Mouse (Mus musculus): ENCODE results near the gene S100a6. TPM values are rescaled to one million over a fixed set of nuclear protein-coding genes. Genes with fewer than 3 reads are reported as not detected.

The S100a6 gene
- total and polyA plus RNA-seq, 3 experiments, result 29.3 to 101 (median 43.4) TPM

DNA sequence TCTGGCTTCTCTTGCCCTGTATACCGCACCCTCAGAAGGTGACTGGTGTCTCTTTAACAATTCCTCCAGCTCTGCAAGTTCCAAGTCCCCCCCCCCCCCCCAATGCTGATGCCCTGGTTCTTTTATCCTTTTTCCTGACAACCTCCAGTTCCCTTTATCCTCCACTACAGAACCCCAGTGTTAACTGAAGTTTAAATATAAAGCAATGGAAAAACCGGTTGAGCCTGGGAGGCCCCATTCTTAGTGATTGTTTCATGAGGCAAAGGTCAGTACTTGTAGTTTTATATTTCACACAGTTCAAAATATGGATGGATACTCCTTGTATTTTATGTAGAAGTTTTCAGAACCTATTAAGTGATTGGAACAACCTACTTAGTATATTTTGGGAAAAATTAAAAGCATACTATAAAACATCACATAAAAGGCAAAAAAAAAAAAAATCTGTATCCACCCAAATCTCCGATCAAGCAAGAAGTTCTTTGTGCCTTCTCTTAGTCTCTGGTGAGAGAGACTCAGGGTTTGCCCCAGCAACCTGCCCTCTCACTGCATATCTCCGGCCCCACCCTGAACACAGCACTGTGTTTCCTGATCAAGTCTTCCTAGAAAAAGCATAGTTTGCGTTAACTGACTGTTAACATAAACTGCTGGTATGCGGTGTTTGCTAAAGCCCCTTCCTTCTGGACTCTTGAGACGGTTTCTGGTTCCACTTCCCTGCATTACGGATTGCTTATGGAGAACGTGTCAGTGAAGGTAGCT lies 13.8 kb downstream of the S100a6 start:
- DNase-seq, result no peak

DNA sequence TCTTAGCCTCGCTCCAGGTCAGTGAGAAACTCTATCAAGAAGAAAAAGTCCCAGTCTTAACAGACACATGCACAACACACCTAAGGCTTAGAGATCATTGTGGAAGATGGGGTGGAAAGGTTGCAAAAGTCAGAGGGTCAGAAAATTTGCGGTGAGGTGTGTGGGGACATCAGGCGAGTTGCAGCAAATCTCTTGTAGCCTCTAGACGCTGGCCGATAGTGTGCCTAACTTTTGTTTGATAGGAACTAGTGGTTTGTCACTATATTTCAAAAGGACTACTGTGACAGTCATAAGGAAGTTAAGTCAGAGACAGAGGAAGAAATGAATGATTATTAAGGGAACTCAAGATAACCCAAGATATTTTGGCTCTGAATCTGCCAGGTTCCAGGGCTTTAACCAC lies 14.7 kb downstream of the S100a6 start:
- DNase-seq, result no peak

DNA sequence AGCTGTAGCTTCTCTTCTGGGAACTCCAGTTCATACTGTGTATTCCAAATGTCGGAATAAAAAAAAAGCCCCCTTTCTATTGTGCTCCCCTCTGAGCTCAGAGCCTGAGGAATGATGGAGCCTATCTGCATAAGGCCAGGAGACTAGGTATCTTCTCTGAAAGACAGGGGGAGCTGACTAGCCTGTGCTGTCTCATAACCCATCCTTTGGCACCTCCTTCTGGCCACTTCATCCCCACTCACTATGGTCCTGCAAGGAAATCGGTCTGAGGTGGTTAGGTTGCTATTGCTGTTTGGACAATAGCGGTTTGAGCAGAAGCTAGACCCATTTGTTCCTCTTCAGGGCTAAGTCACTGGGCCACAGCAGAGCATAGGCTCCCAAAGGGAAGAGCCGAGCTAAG lies 15.1 kb downstream of the S100a6 start:
- DNase-seq, result no peak

DNA sequence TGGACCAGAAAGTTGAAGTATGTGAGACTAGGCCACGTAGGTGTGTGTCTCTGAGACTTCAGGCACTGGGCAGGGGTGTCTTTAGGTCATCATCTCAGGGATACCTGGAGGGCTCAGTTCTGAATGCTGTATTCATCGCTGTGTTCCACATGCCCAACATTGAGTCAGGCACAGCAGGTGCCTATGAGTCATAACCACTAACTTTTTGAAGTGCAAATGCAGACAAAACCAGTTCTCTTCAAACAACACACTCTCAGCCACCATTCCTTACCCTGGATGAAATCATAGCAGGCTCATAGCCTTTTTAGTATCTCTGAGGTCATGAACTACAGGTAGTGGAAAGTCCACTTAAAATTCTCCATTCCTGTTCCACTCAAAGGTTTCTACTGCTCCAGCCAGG lies 16.6 kb downstream of the S100a6 start:
- DNase-seq, result no peak

DNA sequence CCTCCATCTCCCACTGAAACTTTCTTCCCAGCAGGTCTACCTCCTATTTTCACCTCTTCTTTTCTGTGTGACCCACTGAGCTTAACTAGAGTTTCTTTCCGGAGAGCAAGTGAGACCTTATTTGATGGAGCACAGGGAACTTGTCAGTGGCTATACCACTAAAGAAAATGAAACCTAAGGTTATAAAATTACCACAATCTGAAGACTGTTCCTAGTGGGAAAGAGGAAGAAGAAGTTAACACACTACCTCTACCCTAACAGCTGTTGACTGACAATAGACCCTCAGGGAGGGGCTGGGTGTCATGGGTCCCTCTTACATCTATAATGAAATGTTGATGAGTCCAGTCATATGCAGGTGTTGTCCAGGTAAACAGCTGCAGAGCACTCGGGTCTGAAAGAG lies 19.3 kb downstream of the S100a6 start:
- DNase-seq, result no peak

DNA sequence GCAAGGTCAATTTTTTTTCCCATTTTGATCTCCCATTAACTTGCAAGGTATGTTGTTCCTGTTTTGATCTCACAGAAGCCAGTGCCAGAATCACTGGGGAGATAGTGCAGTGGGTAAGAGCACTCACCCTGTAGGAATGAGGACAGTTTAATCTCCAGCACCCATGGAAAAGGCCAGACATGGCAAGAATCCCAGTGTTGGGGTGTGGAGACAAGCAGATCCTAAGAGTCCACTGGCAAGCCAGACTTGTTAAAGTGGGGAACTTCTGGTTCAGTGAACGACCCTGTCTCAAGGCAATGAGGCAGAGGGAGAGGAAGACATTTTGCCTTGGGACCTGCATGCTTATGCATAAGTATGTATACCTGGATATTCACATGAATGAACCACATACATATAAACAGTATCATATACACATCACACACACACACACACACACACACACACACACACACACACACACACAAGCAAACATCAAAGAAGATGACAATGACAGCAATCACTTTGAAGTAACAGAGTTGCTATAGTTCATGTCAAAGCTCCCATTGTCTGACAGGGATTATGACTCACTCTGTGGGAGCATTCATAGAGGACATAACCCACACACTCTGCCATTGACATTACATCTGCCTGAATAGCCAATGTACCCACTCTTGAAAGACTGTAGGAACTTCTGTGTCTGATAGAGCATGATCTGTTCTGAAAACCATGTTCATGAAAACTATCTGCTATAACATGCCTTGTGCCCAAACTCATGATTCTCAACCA lies 26.0 kb downstream of the S100a6 start:
- DNase-seq, result no peak

DNA sequence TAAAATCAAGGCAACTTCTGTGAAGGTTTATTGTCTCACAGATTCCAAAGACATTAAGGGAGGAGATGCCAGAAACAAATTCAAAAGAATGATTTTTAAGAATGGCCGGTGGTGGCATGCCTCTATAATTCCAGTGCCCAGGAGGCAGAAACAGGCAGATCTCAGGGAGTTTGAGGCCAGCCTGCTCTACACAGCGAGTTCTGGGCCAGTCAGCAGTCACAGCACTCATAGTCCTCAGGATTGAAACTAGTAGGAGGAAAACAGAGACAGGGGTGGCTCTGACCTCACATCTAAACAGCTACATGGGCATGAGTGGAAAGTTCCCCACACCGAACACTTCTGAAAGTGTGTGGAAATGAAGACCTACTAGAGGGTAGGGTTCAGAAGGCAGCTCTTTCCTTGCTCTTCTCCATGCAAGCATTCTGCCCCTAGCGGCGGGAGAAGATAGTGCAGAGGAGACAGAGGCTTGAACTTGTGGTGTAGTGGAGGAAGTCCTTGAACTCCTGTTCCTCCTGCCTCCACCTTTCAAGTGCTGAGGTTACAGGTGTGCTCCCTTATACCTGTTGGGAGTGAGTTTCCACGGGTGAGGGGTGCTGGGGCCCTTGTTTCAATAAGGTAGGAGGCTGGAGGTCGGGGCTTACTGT lies 27.0 kb downstream of the S100a6 start:
- DNase-seq, result peak; percentile 11

DNA sequence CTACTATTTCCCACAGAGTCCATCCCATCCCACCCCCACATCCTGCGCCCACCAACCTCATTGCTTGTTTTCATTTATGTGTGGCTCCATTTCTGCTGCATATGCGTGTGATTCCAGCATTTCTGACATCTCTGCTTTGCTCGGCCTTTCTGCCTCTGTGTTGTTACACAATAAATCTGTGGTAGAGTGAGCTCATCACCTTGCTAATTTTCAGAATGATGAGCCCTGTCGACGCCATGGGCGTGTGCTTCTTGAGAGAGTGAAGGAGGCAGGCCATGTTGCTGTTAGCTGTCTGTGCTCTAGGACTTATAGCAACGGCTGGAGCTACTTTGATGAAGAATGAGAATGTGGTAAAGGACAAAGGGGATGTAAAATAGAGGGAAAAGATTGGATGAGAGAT lies 28.3 kb downstream of the S100a6 start:
- DNase-seq, result no peak

DNA sequence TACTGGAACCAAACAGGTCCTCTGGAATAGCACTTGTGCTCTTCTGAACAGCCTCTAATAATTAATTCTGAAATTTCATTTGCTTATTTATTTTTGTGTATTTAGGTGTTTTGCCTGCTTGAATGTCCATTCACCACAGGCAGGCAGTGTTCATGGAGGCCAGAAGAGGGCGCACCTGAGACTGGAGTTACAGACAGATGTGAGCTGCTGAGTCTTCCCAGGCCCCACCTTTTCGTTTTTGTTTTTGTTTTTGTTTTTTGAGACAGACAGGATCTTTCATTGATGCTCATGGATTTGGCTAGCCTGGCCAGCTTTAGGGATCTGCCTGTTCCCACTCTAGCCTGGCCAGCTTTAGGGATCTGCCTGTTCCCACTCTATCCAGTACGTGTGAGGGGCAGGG lies 31.5 kb downstream of the S100a6 start:
- peak; percentile 52 for DNase-seq

DNA sequence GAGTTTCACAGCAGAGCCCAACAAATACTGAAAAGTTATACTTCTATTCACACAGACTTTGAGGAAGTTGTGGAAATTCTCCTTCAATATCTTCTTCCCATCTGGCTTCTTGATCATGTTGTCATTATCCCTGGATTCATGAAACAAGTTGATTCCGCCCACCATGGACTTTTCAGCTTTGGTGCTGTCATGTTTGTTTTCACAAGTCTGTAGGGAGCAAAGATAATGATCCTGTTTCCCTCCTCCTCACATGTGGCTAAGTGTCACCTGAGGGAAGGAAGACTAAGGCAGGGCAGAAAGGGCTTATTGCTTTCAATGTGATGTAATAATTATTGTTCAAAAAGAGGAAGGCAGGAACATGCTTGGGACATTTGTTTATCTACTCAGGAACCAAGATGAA lies 34.6 kb downstream of the S100a6 start:
- no peak for DNase-seq

DNA sequence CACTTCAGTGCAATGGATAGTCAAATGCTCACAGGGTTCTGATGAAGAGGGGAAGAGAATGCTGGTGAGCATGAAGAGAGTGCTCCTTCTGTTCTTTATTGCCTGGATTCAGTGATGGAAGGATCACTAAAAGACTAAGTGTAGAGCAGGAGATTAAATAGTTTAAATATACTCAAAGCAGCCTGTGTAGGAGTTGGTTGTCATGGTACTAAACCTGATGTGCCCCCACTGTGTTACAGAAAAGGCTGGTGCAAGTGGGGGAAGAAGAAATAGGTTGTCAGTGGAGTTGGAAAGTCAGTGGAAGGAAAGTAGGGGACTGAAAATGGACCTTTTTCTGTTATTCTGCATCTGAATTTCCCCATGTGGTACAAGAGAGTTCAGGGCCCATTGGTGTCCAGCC lies 36.3 kb downstream of the S100a6 start:
- no peak for DNase-seq

DNA sequence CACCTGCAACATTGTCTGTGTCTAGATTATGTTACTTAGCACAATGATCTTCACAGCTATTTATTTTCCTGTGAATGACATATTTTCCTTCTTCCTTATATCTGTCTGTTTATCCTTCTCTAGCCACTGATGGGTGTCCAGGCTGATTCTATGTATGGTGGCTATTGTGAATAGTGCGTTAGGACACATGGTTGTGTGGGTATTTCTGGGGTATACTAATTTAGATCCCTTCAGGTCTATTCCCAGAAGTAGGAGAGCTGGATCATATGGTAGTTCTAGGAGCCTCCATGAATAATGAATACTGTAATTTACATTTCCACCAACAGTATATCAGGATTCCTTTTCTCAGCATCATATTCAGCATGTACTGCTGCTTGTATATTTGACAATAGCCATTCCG lies 37.1 kb downstream of the S100a6 start:
- DNase-seq, result no peak

DNA sequence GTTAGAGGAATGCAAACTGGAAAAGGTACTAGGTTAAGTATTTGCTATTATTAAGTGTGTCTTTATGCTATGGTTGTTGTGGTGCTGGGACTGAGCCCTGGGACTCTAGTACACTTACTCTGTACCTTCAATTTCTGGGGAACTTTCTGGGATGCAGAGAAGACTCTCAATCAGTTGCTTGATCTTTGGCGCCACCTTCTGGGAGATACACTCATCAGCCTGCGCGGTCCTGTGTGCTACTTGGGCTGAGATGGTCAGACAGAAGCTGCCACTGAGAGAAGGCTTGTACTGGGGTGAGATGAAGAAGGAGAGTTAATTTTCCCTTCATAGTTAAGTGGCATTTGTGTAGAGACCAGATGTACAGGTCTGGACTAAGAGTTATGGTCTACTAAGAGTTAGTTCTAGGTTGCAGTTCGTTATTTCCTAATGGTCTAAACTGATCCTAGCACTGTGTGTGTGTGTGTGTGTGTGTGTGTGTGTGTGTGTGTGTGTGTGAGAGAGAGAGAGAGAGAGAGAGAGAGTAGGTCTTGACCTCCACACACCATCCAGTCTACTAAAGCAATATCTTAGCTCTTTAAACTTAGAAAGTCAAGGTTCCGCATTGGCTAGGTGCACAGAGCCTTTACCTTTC lies 40.3 kb downstream of the S100a6 start:
- peak; percentile 58 for DNase-seq

DNA sequence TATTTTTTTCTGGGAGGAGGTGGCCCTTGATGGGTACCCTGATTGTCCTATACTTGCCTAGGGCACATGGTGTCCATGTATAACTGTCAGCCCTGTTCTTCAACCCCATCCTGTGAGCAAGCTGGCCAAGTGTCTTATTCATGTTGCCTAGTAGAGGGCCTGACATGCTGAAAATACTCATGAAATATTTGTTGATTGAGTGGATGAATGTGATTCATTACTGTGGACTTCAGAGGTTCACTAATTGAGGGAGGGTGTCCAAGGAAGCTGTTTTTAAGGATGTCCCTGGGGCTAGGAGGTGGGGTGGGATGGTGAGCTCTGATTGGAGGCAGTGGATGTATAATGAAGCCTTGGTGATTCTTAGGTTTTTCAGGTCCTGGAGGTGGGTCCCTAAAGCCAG lies 41.0 kb downstream of the S100a6 start, which contains the start of gene S100a7a:
S100a7a (plus strand) TSS at position 301 of the 400 bp plus-strand sequence.
- no peak for DNase-seq

DNA sequence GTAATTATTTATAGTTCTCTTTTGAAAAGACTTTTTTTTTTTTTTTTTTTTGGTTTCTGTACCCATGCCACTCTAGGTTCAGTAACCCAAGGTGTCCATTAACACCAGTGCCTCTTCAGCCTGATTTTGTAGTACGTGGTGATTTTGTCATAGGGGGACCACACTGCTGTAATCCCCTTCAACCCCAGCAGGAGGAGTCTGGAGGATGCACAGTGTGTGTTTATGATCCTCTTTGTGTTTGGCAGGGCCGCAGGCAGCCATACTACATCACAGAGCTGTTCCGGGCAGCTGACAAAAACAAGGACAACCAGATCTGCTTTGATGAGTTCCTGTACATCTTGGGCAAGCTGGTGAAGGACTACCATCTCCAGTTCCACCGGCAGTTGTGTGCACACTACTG lies 44.7 kb downstream of the S100a6 start:
- no peak for DNase-seq

DNA sequence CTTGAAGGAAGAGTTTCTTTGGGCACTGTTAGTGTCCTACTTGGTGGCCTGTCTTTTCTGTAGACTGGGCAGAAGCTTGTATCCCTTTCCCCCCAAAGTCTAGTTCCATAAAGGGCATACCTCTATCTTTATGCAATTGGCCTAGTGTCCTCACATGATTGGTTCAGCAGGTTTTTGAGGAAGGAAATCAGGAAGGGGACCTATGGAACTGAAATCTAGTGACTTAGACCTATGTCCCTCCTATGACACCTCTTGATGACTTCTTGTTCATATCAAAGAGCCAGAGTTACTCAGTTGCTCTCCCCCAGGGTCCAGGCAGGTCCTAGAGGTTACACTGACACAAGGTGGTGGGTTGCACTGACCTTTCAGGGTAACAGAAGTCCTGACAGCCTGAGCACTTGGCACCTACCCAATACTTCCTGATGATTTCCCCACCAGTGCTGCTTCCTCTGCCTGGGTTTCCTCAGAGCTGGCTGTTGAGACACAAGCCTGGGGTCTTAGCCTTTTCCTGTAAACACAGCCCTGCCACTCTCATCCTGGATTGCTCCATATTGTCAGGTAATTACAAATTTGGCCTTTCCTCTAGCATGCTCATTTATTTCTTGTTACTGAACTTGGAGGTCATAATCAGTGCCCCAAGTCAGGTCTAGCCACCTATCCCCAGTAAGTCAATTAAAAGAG lies 46.8 kb downstream of the S100a6 start:
- DNase-seq, result no peak

DNA sequence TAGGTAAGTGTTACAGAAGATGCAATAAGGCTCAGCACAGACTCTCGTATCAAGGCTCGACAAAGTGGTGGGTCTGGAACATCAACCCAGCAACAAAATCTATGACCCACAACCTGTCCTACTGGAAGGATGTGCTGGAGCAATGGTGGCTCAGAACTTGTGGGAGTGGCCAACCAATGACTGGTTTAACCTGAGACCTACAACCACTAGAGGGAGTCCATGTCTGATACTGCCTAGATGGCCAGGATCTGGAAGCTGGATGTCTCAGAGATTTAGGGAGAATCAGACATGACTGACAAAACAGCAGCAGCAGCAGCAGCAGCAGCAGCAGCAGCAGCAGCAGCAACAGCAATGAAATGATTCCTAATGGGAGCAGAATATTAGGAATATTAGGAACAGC lies 51.5 kb downstream of the S100a6 start:
- peak; percentile 24 for DNase-seq

DNA sequence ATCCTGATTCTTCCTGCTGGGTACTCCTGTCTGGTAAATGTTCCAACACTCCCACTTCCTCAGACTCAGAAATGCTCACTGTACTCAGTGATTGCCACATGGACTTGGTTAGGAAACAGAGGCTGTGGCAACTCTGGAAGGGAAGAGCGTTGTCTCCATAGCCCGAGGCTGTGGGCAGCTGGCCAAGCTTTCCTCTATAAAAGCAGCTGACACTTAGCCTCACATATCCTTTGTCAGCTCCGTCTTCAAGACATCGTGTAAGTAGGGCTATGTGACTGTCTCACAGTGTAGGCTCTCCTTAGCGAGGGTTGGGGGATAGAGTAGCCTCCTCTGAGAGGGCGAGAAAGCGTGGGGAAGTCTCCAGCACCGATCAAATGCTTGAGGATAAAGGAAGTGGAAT lies 56.2 kb downstream of the S100a6 start, which contains the start of gene S100a8:
S100a8 (plus strand) TSS at position 133 of the 400 bp plus-strand sequence.
- peak; percentile 40 for DNase-seq

All from adrenal gland, adult 2 months (tissue).